Mouse (Mus musculus) liver, postnatal 0 days (tissue): ENCODE measurements around the gene Zzz3. TPM values are rescaled to one million over a fixed set of nuclear protein-coding genes. Genes with fewer than 3 reads are reported as not detected.

Source experiments
- ATAC-seq: fragments of 200-750 bp; cut with Nextera tagmentation; 2 replicates; pipeline ENCODE4 v1.8.0; 2017; ENCODE audit warnings: mild to moderate bottlenecking, moderate library complexity
- DNase-seq: peaks from one replicate; pipeline ENCODE4 v3.0.0-alpha.2; 2016
- H3K27ac ChIP-seq: fragments of 300-500 bp; sonication (generic); 2 replicates; pipeline ENCODE4 v1.5.1; 2014; ENCODE audit warnings: antibody characterized with exemption, moderate library complexity, mild to moderate bottlenecking, low read depth
- H3K27me3 ChIP-seq: fragments of 300-500 bp; sonication (generic); 2 replicates; pipeline ENCODE4 v1.6.1; 2014; ENCODE audit warnings: low read length, control low read depth, mixed read lengths; ENCODE audit not compliant: insufficient read depth
- H3K36me3 ChIP-seq: fragments of 300-500 bp; sonication (generic); replicated peaks from 2 replicates; pipeline ENCODE4 v1.6.1; 2014; ENCODE audit warnings: mild to moderate bottlenecking, control low read depth, low read length, moderate library complexity, mixed read lengths; ENCODE audit not compliant: insufficient read depth
- H3K4me1 ChIP-seq: fragments of 300-500 bp; sonication (generic); 2 replicates; pipeline ENCODE4 v1.6.1; 2014; ENCODE audit warnings: antibody characterized with exemption, mild to moderate bottlenecking, control low read depth; ENCODE audit not compliant: insufficient read depth
- H3K4me2 ChIP-seq: fragments of 300-500 bp; sonication (generic); 2 replicates; pipeline ENCODE4 v1.6.1; 2014; ENCODE audit warnings: low read depth, mild to moderate bottlenecking, low read length, moderate library complexity, mixed read lengths
- H3K4me3 ChIP-seq: fragments of 300-500 bp; sonication (generic); 2 replicates; pipeline ENCODE4 v1.5.1; 2014; ENCODE audit warnings: low read depth, low read length
- H3K9ac ChIP-seq: fragments of 300-500 bp; sonication (generic); replicated peaks from 2 replicates; pipeline ENCODE4 v1.6.1; 2014; ENCODE audit warnings: mild to moderate bottlenecking, moderate library complexity
- H3K9me3 ChIP-seq: fragments of 300-500 bp; sonication (generic); 2 replicates; pipeline ENCODE4 v1.6.1; 2016; ENCODE audit warnings: mild to moderate bottlenecking, control low read depth, low read length, mixed read lengths
- CTCF ChIP-seq: sonication (generic); IDR thresholded peaks from 2 replicates; pipeline ENCODE4 v1.5.1; 2016; ENCODE audit warnings: antibody characterized with exemption, low read depth
- EP300 ChIP-seq: IDR thresholded peaks from 2 replicates; pipeline ENCODE4 v1.6.1; 2016; ENCODE audit warnings: antibody characterized with exemption, low read depth, mild to moderate bottlenecking
- WGBS: fragments of 180-500 bp; shearing (Covaris S2); extraction: QIAGEN DNeasy Blood & Tissue Kit; methylation state at CpG from one replicate; pipeline ENCODE4 v1.1.7; 2014; ENCODE audit not compliant: insufficient replicate concordance; 5-methylcytosine and 5-hydroxymethylcytosine counted together
- polyA plus RNA-seq: library from polyadenylated mRNA; unstranded; fragments of >200 nt; fragmentation: Nextera tagmentation; extraction: Ambion mirVana; gene quantifications from 2 replicates; pipeline ENCODE4 v1.2.1, GENCODE M21; 2015

The Zzz3 gene
- polyA plus RNA-seq, 1 experiment from 2014 or later, result 11.4 TPM

DNA sequence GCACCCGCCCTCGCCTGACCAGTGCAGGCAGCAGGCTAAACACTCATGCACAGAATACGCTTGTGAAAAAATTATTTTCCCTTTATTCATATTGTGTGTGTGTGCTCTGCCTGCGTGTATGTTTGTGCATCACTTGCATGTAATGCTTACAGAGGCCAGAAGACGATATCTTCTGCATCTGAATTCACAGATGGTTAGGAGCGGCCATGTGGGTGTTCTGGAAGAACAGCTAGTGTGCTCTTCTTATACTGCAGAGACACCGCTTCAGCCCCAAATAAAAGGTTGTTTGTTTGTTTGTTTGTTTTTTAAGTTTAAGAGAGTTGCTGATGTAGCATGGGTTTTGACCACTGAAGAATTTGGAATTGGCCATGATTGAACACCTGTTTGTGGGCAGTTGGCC lies 10.1 kb downstream of the Zzz3 start:
- WGBS, result 71% methylated on average over 7 of the region's 7 CpGs
- Histone ChIP-seq H3K9ac (no peak overlapping the region), H3K9me3 (no peaks in the 10 kb centered on the region), H3K27me3 (no peaks in the 10 kb centered on the region), H3K4me2 (no peak overlapping the region), H3K4me1 (peaks cover 43% of the 10 kb centered on the region), H3K36me3 (0 out of 2 replicates have a peak, but pooled peaks cover under 1% of the 10 kb centered on the region), H3K4me3 (no peak overlapping the region), H3K27ac (0 out of 2 replicates have a peak overlapping the region, but pooled peaks have one; percentile 45)
- TF ChIP-seq CTCF, result no peak
- DNase-seq (no peak), ATAC-seq (no peak)

DNA sequence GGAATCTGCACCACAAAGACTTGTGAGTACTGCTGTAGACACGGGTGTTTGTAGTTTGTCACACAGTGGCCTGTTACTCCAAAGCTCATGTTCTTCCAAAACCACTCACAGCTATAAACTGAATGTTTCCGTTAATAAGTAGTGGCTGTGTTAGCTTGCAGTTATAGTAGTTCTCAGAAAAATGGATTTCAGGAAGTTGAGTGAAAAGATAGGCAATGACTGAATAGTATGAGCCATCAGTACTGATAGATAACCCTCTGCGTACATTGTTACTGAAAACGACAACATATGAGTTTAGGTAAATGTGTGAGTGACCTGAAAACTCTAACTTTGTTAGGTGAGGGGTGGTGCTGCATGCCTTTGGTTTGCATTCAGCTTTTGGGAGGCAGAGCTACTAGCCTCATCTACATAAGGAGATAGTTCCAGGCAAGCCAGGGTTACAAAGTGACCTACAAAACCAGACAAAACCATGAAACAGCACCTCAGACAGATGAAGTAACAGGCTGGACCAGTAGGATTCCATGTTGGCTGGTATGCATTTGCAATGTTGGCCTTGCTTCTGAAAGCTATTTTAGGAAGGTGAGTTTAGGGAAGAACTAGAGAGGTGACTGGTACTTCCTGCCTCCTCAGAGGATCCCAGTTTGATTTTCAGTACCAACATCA lies 10.8 kb downstream of the Zzz3 start:
- DNase-seq, result no peak
- Histone ChIP-seq H3K27ac (peak overlapping the region; percentile 45), H3K4me2 (peak overlapping the region; percentile 15; the same call in 1 of the 2 replicates), H3K9ac (no peak overlapping the region), H3K4me3 (no peak overlapping the region), H3K9me3 (no peaks in the 10 kb centered on the region), H3K36me3 (0 out of 2 replicates have a peak, but pooled peaks cover 3% of the 10 kb centered on the region), H3K27me3 (no peaks in the 10 kb centered on the region), H3K4me1 (peaks cover 38% of the 10 kb centered on the region)
- WGBS, result 20% methylated on average over 4 of the region's 4 CpGs
- no peak for ATAC-seq
- TF ChIP-seq EP300, result no peak
- TF ChIP-seq CTCF, result no peak

DNA sequence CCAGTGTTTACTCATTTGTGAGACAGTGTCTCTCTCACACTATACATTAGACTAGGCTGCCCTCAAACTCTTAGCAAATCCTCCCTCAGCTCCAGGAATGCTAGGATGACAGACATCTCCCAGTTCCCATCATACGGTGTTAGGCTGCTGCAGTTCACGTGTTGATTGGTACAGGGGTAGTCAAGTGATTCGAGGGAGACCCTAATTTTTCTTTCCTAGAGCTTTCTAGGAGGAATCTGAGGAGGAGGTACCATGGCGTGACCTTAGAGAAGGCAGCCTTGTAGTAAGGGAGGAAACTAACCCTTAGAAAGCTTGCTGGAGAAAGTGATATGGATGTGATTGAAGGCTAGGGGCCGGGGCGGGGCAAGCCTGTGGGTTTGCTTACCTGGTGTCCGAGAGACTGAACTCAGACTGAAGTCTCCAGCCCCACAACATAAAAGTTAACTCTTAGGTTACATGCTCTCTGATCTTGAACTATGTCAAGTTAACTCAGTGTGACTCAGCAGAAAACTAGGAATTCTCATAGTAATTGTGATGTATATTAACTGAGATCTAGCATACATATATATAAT lies 15.8 kb downstream of the Zzz3 start:
- Histone ChIP-seq H3K27ac (no peak overlapping the region), H3K9ac (no peak overlapping the region), H3K4me2 (no peak overlapping the region), H3K36me3 (0 out of 2 replicates have a peak, but pooled peaks cover 3% of the 10 kb centered on the region), H3K4me1 (peaks cover 5% of the 10 kb centered on the region), H3K27me3 (no peaks in the 10 kb centered on the region), H3K4me3 (no peak overlapping the region), H3K9me3 (no peaks in the 10 kb centered on the region)
- 66% methylated on average over 7 of the region's 7 CpGs for WGBS
- no peak for TF ChIP-seq EP300
- TF ChIP-seq CTCF, result no peak
- no peak for ATAC-seq
- no peak for DNase-seq

DNA sequence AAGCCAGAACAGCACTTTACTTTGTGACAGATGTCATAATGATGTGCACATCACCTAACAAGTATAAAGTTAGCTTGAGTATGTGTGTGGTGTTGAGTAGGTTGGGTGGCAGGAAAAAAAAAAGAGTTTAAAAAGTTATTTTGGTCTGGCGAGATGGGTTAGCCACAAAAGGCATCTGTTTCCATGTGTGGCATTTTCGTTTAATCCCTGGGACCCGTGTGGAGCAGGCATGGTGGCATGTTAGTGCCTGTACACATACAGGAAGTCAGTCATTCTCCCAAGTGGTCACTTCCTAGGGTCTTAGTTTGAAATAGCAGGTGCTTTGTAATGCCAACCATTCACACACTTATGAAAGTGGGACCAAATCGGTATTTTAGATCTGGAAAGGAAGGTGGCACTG lies 17.1 kb downstream of the Zzz3 start:
- H3K4me2 ChIP-seq, result no peak overlapping the region
- H3K9me3 ChIP-seq, result no peaks in the 10 kb centered on the region
- 0 out of 2 replicates have a peak, but pooled peaks cover 3% of the 10 kb centered on the region for H3K36me3 ChIP-seq
- H3K9ac ChIP-seq, result no peak overlapping the region
- H3K27ac ChIP-seq, result no peak overlapping the region
- no peak overlapping the region for H3K4me3 ChIP-seq
- H3K27me3 ChIP-seq, result no peaks in the 10 kb centered on the region
- TF ChIP-seq CTCF (no peak), EP300 (no peak)
- ATAC-seq (no peak), DNase-seq (no peak)
- 67% methylated on average over 4 of the region's 4 CpGs for WGBS
- H3K4me1 ChIP-seq, result no peaks in the 10 kb centered on the region; the same call in 1 of the 2 replicates

DNA sequence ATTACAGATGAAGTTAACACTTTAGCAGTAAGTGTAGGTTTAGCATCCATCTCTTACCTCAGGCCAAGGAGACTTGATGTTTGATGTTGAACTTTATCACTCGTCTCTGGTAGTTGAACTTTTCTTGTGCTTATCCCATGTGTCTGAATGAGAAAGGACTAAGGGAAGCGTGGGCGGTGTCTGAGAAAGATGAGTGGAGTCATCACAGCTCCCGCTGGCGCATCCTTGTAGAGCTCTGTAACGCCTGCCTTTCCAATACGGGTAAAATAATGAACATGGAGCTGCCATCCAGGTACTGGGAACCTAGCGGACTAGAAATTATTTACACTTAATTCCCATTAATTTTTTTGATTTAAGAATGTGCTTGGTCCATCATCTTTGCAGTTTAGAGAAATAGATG lies 33.7 kb downstream of the Zzz3 start:
- no peak overlapping the region for H3K4me3 ChIP-seq
- H3K9ac ChIP-seq, result no peak overlapping the region
- ATAC-seq (no peak), DNase-seq (no peak)
- H3K4me2 ChIP-seq, result no peak overlapping the region
- no peak for TF ChIP-seq CTCF
- TF ChIP-seq EP300, result no peak
- no peak overlapping the region for H3K27ac ChIP-seq
- WGBS, result 91% methylated on average over 8 of the region's 8 CpGs
- no peaks in the 10 kb centered on the region for H3K4me1 ChIP-seq
- no peaks in the 10 kb centered on the region for H3K27me3 ChIP-seq
- H3K9me3 ChIP-seq, result no peaks in the 10 kb centered on the region
- H3K36me3 ChIP-seq, result peaks cover 21% of the 10 kb centered on the region

DNA sequence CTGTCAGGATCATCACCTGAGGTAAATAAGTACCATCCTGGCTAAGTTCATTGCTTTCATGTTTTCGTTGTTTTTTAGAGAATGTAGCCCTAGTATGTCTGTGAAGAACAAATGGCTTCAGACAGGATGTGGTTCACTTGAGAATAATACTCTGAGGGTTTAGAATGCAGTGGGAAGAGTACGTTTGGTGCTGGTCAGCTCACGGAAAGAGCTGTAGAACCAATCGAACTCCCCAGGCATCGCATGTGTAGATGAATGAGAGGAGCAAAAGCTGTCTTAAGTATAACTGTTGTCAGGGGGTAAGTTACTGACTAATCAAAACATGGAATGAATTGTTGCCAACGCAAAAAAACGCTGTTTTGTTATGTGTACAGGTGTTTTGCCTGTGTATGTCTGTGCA lies 37.4 kb downstream of the Zzz3 start:
- DNase-seq, result no peak
- H3K27ac ChIP-seq, result no peak overlapping the region
- WGBS, result 93% methylated on average over 7 of the region's 7 CpGs
- no peaks in the 10 kb centered on the region for H3K9me3 ChIP-seq
- H3K27me3 ChIP-seq, result no peaks in the 10 kb centered on the region
- H3K36me3 ChIP-seq, result peaks cover 22% of the 10 kb centered on the region
- no peak overlapping the region for H3K9ac ChIP-seq
- no peak overlapping the region for H3K4me3 ChIP-seq
- no peak overlapping the region for H3K4me2 ChIP-seq
- no peak for ATAC-seq
- TF ChIP-seq CTCF (no peak), EP300 (no peak)
- peaks cover 5% of the 10 kb centered on the region; the same call in 1 of the 2 replicates for H3K4me1 ChIP-seq
